Mouse (Mus musculus): ENCODE measurements at regions not wholly inside any gene's neighbourhood (a gene's known extent, or its start where the extent isn't known, plus 50 kb on each side); places are given as distances from the start of the nearest gene placed in this dataset.

DNA sequence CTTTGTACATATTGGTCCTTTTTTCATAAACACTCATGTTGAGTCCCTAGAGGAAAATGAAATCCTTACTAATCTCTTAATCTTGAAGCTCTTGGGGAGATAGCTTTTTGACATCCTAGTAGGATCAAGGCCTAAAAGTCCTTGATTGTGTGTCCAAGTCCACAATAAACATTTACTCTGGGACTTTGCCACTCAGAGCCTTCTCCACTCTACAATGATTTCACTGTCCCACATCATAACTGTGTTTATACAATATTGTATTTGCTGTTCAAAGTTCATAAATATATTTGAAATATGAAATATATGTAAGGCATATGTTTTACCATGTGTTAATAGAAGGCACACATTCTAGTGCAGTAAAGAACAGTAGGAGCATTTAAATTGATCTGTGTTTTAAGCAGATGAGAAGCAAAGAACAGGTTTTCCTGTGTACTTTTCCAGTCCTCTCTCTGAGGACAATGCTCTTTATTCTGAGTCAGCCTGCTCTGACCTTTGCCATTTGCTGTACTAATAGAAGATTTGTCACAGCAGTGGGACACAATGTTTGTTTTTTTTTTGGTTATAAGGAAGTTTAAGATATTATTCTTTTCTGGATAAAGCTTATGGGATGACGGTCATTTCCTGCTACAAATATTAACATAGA lies 130.7 kb upstream of the Gprin3 start:
- DNase-seq = no peak

DNA sequence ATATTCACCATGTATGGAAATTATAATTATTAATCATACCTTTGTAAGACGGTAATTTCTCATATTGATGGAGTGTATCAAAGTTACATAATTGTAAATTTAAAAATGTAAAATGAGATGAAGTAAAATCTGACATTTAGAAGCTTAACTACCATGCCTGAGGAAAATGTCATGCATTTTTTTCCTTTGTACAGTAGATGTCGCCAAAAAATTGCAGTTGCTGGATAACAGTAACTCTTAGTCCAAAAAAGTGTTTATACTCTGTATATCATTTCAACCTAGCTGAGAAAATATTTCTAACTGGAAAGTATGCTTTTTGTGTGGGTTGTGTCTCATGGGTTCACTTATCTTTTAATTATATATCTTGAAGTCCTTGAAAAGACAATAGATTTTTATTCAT lies 110.9 kb upstream of the Gprin3 start:
- DNase-seq = no peak

DNA sequence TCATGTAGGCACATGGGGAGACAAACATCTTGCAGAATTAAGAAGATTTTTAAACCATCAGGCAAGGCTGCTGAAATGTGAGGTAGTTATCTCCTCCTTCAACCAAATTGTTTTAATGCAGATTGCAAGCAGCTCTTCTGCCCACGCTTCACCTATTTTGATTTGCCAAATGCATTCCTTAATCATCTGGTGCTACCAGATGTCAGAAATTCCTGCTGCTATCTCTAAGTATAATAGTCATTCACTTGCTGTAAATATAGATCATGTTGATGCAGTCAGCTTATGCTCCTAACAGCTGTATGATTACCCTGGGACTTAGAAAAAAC lies 98.8 kb upstream of the Gprin3 start:
- DNase-seq = no peak

DNA sequence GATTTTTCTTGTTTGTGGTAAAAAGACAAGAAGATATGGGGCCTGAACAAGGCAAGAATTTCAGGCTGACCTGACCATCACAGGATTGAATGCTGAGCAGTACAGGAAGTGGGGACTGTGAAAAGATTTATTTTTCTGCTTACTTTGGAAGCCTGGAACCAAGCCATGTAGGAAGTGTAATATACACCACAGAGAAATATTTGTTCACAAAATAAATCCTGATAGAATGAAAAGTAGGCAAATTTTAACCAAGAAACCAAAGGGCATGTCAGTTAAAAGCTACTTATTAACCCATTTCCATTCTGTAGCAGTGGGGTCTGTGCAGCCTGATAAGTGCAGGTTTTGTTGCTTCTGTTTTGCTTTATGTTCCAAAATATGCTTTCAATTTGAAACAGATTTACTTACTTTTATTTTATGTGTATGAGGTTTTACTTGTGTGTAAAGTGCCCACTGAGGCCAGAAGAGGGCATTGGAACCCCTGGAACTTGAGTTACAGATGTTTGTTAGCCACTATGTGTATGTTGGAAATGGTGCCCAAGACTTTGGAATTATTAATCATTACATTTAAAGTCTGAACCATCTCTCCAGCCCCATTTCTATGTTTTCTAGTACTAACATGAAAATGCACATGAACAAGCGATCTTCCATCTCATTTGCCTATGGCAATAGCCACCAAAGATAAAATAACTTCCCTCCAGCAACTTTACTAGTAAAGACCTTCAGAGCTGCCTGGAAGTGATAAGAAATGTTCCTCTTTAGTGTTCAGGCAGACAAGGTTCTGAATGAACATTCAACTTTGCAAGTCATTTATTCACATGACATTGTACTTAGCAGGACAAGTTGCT lies 98.2 kb upstream of the Gprin3 start:
- DNase-seq = peak; percentile 4 to 28

DNA sequence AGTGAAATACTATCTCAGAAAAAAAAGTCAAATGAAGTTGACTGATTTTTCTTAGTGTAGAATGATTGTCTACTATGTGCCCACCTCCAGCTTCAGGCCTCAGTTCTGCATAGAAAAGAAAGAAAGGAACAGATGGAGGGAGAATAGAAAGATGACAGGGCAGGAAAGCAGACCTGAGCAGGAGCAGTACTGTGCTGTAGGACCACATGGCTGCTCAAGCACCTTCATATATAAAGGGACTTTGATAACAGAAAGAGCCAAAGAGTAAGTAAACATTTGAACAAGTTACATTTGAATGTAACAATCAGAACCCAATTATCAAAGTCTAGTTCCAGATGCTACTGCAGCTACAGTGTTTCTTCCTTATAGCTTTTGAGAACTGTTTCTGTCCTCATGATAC lies 96.9 kb upstream of the Gprin3 start:
- no peak for DNase-seq

DNA sequence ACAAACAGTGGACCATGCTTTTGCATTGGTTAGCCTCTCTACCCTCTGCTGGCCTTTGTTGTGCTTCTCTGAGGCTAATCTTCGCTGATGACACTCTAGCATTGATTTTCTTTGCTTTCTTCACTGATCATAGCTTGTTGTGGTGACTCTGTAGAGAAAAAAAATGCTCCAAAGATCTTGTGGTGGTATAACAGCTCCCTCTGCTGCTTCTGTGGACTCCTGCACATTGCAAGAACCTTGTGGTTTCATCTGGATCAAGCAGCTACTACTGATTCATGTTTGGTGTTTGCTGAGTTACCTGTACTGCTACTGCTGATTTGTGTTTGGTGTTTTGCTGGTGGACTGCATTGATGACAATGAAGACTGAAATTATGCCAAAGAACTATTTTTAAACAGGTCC lies 74.7 kb upstream of the Gprin3 start:
- peak in 1 of 2 experiments; percentile 18 for DNase-seq

DNA sequence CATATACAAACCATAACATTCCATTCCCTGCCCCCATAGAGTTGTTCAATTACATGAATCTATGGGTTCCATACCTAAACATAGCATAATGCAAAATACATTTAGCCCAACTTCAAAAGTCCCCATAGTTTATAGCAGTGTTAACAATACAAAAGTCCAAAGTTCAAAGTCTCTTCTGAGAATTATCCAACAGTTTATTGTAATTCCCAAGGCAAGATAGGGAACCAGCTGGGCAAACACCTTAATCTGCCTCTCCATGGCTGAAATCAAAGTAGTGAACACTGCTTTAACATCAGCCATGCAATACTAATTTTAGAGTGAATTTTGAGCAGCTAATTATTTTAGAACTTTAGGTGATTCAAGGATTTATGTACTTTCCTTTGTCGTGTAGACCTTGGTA lies 72.7 kb upstream of the Gprin3 start:
- DNase-seq = no peak

DNA sequence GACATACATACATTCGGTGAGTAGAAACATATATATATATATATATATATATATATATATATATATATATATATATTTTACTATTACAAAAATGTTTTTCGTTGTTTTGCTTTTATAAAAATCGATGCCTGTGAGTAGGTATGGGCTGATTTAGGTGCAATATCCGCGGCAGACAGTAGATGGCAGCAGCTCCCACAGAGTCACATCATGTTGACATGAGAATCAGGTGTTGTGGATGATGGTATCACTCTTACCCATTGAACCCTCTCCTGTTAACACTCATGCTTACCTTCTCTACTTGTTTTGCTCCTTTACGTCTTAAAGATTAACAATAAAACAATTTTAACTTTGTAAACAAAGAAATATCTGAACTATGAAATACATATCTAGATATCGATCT lies 72.0 kb upstream of the Gprin3 start:
- DNase-seq = peak; percentile 49 to 87

DNA sequence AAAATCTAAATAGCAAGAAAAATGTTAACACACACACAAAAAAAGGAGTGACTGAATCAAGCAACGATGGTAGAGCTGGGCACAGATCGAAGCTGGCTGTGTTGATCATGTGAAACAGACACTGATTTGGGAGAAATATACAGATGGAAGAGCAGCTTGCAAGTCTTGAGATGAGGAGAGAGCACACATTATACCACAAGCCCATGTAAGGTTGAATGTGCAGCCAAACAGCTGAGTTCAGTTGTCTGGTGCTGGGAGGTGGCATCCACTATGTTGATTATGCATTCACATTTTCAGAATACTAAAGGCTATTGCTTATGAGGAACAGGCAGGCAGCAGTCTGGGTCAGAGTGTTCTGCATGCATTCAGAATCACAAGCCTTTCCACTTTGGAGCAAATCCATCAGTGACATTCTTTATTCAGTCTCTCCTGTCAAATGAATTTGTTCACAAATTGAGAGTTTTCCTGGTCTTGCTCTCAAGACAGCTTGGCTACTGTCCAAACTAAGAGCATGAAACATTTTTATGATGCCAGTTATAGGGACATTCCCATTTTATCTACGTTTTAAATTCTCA lies 63.0 kb upstream of the Gprin3 start:
- no peak for DNase-seq

DNA sequence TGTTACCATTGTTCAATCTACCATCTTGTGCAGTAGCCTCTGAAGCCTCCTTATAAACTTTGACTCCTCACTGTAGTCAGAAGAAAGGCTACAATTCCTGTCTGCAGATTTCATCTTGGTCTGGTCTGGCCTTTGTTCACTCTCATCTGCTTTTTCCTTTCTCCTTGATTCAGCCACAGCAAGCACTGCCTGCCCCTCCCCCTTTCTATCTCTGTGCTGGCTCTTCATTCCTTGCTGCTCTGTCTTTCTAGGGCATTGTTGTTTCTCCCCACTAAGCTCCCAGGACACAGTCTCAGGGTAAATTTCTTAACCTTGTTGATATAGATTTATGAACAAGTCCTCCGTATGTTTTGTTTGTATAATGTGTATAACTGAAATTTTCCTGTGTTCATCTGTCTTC lies 62.3 kb upstream of the Gprin3 start:
- no peak for DNase-seq

DNA sequence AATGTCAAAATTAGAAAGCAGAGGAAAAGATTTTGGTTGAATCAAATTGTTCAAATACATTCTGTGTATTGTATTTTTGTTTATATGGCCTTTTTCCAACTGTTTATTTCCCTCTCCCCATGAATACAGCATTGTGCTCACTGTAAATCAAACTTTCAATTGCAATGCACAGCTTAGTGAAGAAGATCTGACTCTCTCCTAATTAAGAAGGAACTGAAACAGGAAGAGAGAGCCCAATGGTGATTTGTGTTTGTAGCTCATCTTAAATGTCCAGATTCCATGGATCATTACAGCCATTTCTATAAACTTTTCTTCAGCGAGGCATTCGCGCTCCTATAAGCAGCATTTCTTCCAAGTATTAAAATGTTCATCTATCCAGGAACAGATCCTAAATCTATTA lies 57.9 kb upstream of the Gprin3 start:
- no peak for DNase-seq

DNA sequence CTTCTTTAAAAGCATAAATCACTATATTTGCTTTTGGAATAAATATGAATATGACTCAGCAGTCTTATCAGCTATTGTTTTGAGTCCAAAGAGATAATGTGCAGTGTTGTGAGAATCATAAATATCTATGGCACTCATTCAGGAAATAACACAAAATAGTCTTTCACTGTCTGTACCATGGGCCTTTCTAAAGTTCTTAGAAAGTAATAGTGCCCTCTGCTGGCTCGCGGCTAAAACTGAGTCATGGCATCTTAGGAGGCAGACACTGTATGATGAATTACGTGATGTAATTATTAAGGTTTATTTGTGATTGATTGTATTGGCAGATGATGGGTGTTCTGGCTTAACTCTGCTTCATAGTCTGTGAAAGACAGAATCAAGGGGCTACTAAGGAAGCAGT lies 57.5 kb upstream of the Gprin3 start:
- DNase-seq = peak; percentile 30 to 71
